Mouse (Mus musculus): Measurements from ENCODE around the gene Kank4. TPM values are rescaled to one million over a fixed set of nuclear protein-coding genes. Genes with fewer than 3 reads are reported as not detected.
A peak's percentile ranks its signal among the peaks of the same experiment; 100 is the strongest.

The Kank4 gene
- total and polyA plus RNA-seq, 3 experiments: 0.50 to 0.84 (median 0.51) TPM

GRCm38 (mm10) chr4:98804476-98805134, 12.7 kb downstream of the Kank4 start:
- no peak for TF ChIP-seq EP300 (IDR thresholded peaks at IDR 0.05; ENCODE audit: insufficient read depth, low read depth, low read length)
- no peak for TF ChIP-seq POLR2A (IDR thresholded peaks at IDR 0.05; ENCODE audit: insufficient read depth, low read depth, low read length)
- no peak for TF ChIP-seq CTCF (IDR thresholded peaks at IDR 0.05)
- Histone ChIP-seq H3K79me2 (replicated peaks; ENCODE audit: control insufficient read depth, insufficient read depth, low read length) (no peaks in the 10 kb centered on the region), H3K27ac (no peak overlapping the region), H3K36me3 (ENCODE audit: control insufficient read depth, insufficient read depth, low read length) (no peaks in the 10 kb centered on the region), H3K4me1 (ENCODE audit: control insufficient read depth, insufficient read depth, low read length) (no peaks in the 10 kb centered on the region), H3K4me3 (no peak overlapping the region), H3K27me3 (ENCODE audit: control insufficient read depth, insufficient read depth, low read length) (no peaks in the 10 kb centered on the region), H3K9ac (ENCODE audit: low read depth, low read length) (no peak overlapping the region)
- no peak for DNase-seq
- intact Hi-C loops (cut with DNase I): no loop called here
- WGBS: 81% methylated on average over 7 of the region's 7 CpGs

GRCm38 (mm10) chr4:98801775-98802174, 15.6 kb downstream of the Kank4 start:
- 90% methylated on average over 11 of the region's 11 CpGs for WGBS
- DNase-seq: no peak
- intact Hi-C loops (cut with DNase I): no loop called here
- no peak for TF ChIP-seq CTCF (IDR thresholded peaks at IDR 0.05)
- no peak for TF ChIP-seq EP300 (IDR thresholded peaks at IDR 0.05; ENCODE audit: insufficient read depth, low read depth, low read length)
- no peak for TF ChIP-seq POLR2A (IDR thresholded peaks at IDR 0.05; ENCODE audit: insufficient read depth, low read depth, low read length)
- Histone ChIP-seq H3K79me2 (replicated peaks; ENCODE audit: control insufficient read depth, insufficient read depth, low read length) (no peaks in the 10 kb centered on the region), H3K27me3 (ENCODE audit: control insufficient read depth, insufficient read depth, low read length) (no peaks in the 10 kb centered on the region), H3K9ac (ENCODE audit: low read depth, low read length) (no peak overlapping the region), H3K4me1 (ENCODE audit: control insufficient read depth, insufficient read depth, low read length) (no peaks in the 10 kb centered on the region), H3K36me3 (ENCODE audit: control insufficient read depth, insufficient read depth, low read length) (no peaks in the 10 kb centered on the region), H3K4me3 (no peak overlapping the region), H3K27ac (no peak overlapping the region)

- Histone ChIP-seq H3K4me3 (no peak overlapping the region), H3K27me3 (ENCODE audit: control insufficient read depth, insufficient read depth, low read length) (no peaks in the 10 kb centered on the region), H3K27ac (no peak overlapping the region), H3K9ac (ENCODE audit: low read depth, low read length) (no peak overlapping the region), H3K36me3 (ENCODE audit: control insufficient read depth, insufficient read depth, low read length) (no peaks in the 10 kb centered on the region), H3K79me2 (replicated peaks; ENCODE audit: control insufficient read depth, insufficient read depth, low read length) (no peaks in the 10 kb centered on the region), H3K4me1 (ENCODE audit: control insufficient read depth, insufficient read depth, low read length) (no peaks in the 10 kb centered on the region; the same call in 1 of the 2 replicates)
- DNase-seq: no peak
- intact Hi-C loops (cut with DNase I): no loop called here
- WGBS: 61% methylated on average over 8 of the region's 8 CpGs
- no peak for TF ChIP-seq CTCF (IDR thresholded peaks at IDR 0.05)
- no peak for TF ChIP-seq EP300 (IDR thresholded peaks at IDR 0.05; ENCODE audit: insufficient read depth, low read depth, low read length)
- no peak for TF ChIP-seq POLR2A (IDR thresholded peaks at IDR 0.05; ENCODE audit: insufficient read depth, low read depth, low read length)
These were observed 16.5 kb downstream of the Kank4 start for GRCm38 (mm10) chr4:98800824-98801223.

- Histone ChIP-seq H3K36me3 (ENCODE audit: control insufficient read depth, insufficient read depth, low read length) (no peaks in the 10 kb centered on the region), H3K4me3 (no peak overlapping the region), H3K27me3 (ENCODE audit: control insufficient read depth, insufficient read depth, low read length) (no peaks in the 10 kb centered on the region), H3K9ac (ENCODE audit: low read depth, low read length) (no peak overlapping the region), H3K27ac (peak overlapping the region; percentile 18), H3K4me1 (ENCODE audit: control insufficient read depth, insufficient read depth, low read length) (no peaks in the 10 kb centered on the region; the same call in 1 of the 2 replicates), H3K79me2 (replicated peaks; ENCODE audit: control insufficient read depth, insufficient read depth, low read length) (no peaks in the 10 kb centered on the region)
- no peak for TF ChIP-seq POLR2A (IDR thresholded peaks at IDR 0.05; ENCODE audit: insufficient read depth, low read depth, low read length)
- TF ChIP-seq EP300 (IDR thresholded peaks at IDR 0.05; ENCODE audit: insufficient read depth, low read depth, low read length): no peak
- no peak for TF ChIP-seq CTCF (IDR thresholded peaks at IDR 0.05)
- 18% methylated on average over 11 of the region's 11 CpGs for WGBS
- DNase-seq: peak; percentile 24 to 40
- intact Hi-C loops (cut with DNase I): no loop called here
These were observed 20.6 kb downstream of the Kank4 start for GRCm38 (mm10) chr4:98796591-98797341.

GRCm38 (mm10) chr4:98795241-98795640, 22.1 kb downstream of the Kank4 start:
- H3K27ac ChIP-seq: no peak overlapping the region
- no peaks in the 10 kb centered on the region for H3K36me3 ChIP-seq (ENCODE audit: control insufficient read depth, insufficient read depth, low read length)
- no peaks in the 10 kb centered on the region for H3K27me3 ChIP-seq (ENCODE audit: control insufficient read depth, insufficient read depth, low read length)
- no peak for DNase-seq
- intact Hi-C loops (cut with DNase I): no loop called here
- H3K9ac ChIP-seq (ENCODE audit: low read depth, low read length): no peak overlapping the region
- no peak for TF ChIP-seq CTCF (IDR thresholded peaks at IDR 0.05)
- no peak for TF ChIP-seq EP300 (IDR thresholded peaks at IDR 0.05; ENCODE audit: insufficient read depth, low read depth, low read length)
- no peak for TF ChIP-seq POLR2A (IDR thresholded peaks at IDR 0.05; ENCODE audit: insufficient read depth, low read depth, low read length)
- no peak overlapping the region for H3K4me3 ChIP-seq
- H3K4me1 ChIP-seq (ENCODE audit: control insufficient read depth, insufficient read depth, low read length): no peaks in the 10 kb centered on the region; the same call in 1 of the 2 replicates
- no peaks in the 10 kb centered on the region for H3K79me2 ChIP-seq (replicated peaks; ENCODE audit: control insufficient read depth, insufficient read depth, low read length)
- WGBS: 76% methylated on average over 2 of the region's 2 CpGs

- Histone ChIP-seq H3K79me2 (replicated peaks; ENCODE audit: control insufficient read depth, insufficient read depth, low read length) (no peaks in the 10 kb centered on the region), H3K36me3 (ENCODE audit: control insufficient read depth, insufficient read depth, low read length) (no peaks in the 10 kb centered on the region), H3K27ac (no peak overlapping the region), H3K4me3 (no peak overlapping the region), H3K27me3 (ENCODE audit: control insufficient read depth, insufficient read depth, low read length) (no peaks in the 10 kb centered on the region), H3K9ac (ENCODE audit: low read depth, low read length) (no peak overlapping the region), H3K4me1 (ENCODE audit: control insufficient read depth, insufficient read depth, low read length) (no peaks in the 10 kb centered on the region; the same call in 1 of the 2 replicates)
- WGBS: 94% methylated on average over 9 of the region's 9 CpGs
- TF ChIP-seq EP300 (IDR thresholded peaks at IDR 0.05; ENCODE audit: insufficient read depth, low read depth, low read length) (no peak), CTCF (IDR thresholded peaks at IDR 0.05) (no peak), POLR2A (IDR thresholded peaks at IDR 0.05; ENCODE audit: insufficient read depth, low read depth, low read length) (no peak)
- intact Hi-C loops (cut with DNase I): no loop called here
- no peak for DNase-seq
These were observed 23.9 kb downstream of the Kank4 start for GRCm38 (mm10) chr4:98793486-98793885.
